Mouse (Mus musculus) hindbrain, postnatal 0 days (tissue): ENCODE results near the gene Slc6a2. TPM values are rescaled to one million over a fixed set of nuclear protein-coding genes. Genes with fewer than 3 reads are reported as not detected.

Experiments used
- ATAC-seq: fragments of 200-750 bp; cut with Nextera tagmentation; 2 replicates; pipeline ENCODE4 v1.8.0; 2017; ENCODE audit warnings: mild to moderate bottlenecking, moderate TSS enrichment, moderate library complexity
- DNase-seq: peaks from one replicate; pipeline ENCODE4 v3.0.0-alpha.2; 2015; ENCODE audit warnings: low spot score
- H3K27ac ChIP-seq: fragments of 300-500 bp; sonication (generic); 2 replicates; pipeline ENCODE4 v1.5.1; 2014; ENCODE audit warnings: mild to moderate bottlenecking
- H3K27me3 ChIP-seq: fragments of 300-500 bp; sonication (generic); 2 replicates; pipeline ENCODE4 v1.6.1; 2014; ENCODE audit warnings: low read length, mixed read lengths; ENCODE audit not compliant: insufficient read depth
- H3K36me3 ChIP-seq: fragments of 300-500 bp; sonication (generic); 2 replicates; pipeline ENCODE4 v1.6.1; 2014; ENCODE audit warnings: low read length, mixed read lengths; ENCODE audit not compliant: insufficient read depth
- H3K4me1 ChIP-seq: fragments of 300-500 bp; sonication (generic); 2 replicates; pipeline ENCODE4 v1.6.1; 2014; ENCODE audit warnings: antibody characterized with exemption, low read length, mixed read lengths; ENCODE audit not compliant: insufficient read depth
- H3K4me2 ChIP-seq: fragments of 300-500 bp; sonication (generic); 2 replicates; pipeline ENCODE4 v1.6.1; 2014; ENCODE audit warnings: low read depth, mild to moderate bottlenecking, low read length, moderate library complexity, mixed read lengths
- H3K4me3 ChIP-seq: fragments of 300-500 bp; sonication (generic); 2 replicates; pipeline ENCODE4 v1.5.1; 2014; ENCODE audit warnings: low read length
- H3K9ac ChIP-seq: fragments of 300-500 bp; sonication (generic); replicated peaks from 2 replicates; pipeline ENCODE4 v1.6.1; 2014; ENCODE audit warnings: mild to moderate bottlenecking, low read length, moderate library complexity, mixed read lengths
- H3K9me3 ChIP-seq: fragments of 300-500 bp; sonication (generic); 2 replicates; pipeline ENCODE4 v1.6.1; 2016; ENCODE audit warnings: low read length, mixed read lengths
- CTCF ChIP-seq: IDR thresholded peaks from 2 replicates; pipeline ENCODE4 v1.5.1; 2016; ENCODE audit warnings: antibody characterized with exemption, control low read depth, low read depth
- WGBS: fragments of 180-500 bp; shearing (Covaris S2); extraction: QIAGEN DNeasy Blood & Tissue Kit; methylation state at CpG from one replicate; pipeline ENCODE4 v1.1.7; 2014; 5-methylcytosine and 5-hydroxymethylcytosine counted together
- polyA plus RNA-seq: library from polyadenylated mRNA; unstranded; fragments of >200 nt; fragmentation: Nextera tagmentation; extraction: Ambion mirVana; gene quantifications from 2 replicates; pipeline ENCODE4 v1.2.1, GENCODE M21; 2015
- total RNA-seq: library from RNA; depleted of rRNA; stranded (reverse); fragments of >200 nt; gene quantifications from 2 replicates; pipeline ENCODE4 v1.2.3, GENCODE M21; 2014

The Slc6a2 gene
- total and polyA plus RNA-seq, 2 experiments from 2014 or later = 6.6 to 10.6 TPM

DNA sequence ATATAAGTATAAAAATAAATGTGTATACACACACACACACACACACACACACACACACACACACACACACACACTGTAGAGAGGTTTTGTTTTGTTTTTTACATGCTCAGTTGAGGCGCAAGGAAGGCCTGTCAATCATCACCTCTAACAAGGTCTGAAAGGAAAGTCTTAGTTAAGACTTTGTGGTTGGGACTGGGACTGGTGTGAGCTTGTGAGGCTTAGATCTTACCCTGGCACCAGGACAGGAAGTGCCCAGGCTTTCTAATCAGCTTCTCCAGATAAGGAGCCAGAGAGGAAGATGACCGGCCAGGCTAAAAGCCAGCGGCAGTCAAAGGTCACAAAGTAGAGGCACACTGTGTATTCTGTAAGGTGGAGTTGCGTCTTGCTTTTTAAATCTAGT is 54.4 kb downstream of the Slc6a2 start:
- no peaks in the 10 kb centered on the region for H3K4me1 ChIP-seq
- H3K4me2 ChIP-seq = no peak overlapping the region
- TF ChIP-seq CTCF = no peak
- no peak overlapping the region for H3K9ac ChIP-seq
- no peak overlapping the region for H3K27ac ChIP-seq
- WGBS = 87% methylated on average over 4 of the region's 4 CpGs
- no peaks in the 10 kb centered on the region for H3K9me3 ChIP-seq
- no peaks in the 10 kb centered on the region for H3K27me3 ChIP-seq
- DNase-seq (no peak), ATAC-seq (no peak)
- H3K36me3 ChIP-seq = no peaks in the 10 kb centered on the region
- H3K4me3 ChIP-seq = no peak overlapping the region

DNA sequence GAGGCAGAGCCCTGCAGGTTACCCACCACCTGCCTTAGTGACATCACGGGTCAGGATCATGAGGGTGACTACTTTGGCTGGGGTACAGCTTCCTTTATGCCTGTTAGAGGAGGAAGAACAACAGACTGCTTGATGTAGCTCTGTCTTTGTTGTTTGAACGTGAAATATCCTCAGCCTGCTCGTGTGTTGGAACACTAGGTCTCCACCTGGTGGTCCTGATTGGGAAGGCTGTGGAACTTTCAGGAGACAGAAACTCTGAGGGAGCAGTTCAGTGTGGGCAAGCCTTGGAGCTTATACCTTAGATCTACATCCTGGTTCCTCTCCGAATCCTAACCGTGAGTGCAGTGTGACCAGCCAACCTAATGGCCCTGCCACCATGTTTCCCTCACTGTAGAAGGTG is 61.9 kb downstream of the Slc6a2 start:
- H3K27me3 ChIP-seq = no peaks in the 10 kb centered on the region
- no peak overlapping the region for H3K4me3 ChIP-seq
- H3K36me3 ChIP-seq = no peaks in the 10 kb centered on the region
- no peak overlapping the region for H3K27ac ChIP-seq
- peak; percentile 52 for TF ChIP-seq CTCF
- no peaks in the 10 kb centered on the region for H3K4me1 ChIP-seq
- H3K4me2 ChIP-seq = no peak overlapping the region
- no peak for DNase-seq
- WGBS = 62% methylated on average over 5 of the region's 5 CpGs
- no peaks in the 10 kb centered on the region for H3K9me3 ChIP-seq
- no peak overlapping the region for H3K9ac ChIP-seq
- ATAC-seq = no peak

DNA sequence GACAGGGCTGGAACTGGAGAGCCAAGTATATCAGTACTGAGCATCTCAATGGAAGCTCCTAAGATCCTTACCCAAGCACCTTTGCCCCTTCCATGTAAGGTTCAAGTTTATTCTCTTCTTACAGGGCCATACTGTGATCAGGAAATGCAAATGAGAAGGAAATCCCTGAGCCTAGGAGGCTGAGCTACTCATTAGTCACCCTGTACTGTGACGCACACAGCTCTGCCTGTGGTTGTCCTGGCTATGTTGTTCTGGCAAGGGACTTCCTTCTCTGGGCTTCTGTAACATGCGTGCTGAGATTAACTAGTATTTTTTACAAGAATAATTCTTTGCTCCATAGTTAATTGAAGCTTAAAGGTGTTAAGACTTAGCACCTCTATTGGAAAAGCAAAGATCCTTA is 70.8 kb downstream of the Slc6a2 start:
- no peak overlapping the region for H3K27ac ChIP-seq
- no peak overlapping the region for H3K9ac ChIP-seq
- no peak for DNase-seq
- no peaks in the 10 kb centered on the region for H3K9me3 ChIP-seq
- H3K36me3 ChIP-seq = no peaks in the 10 kb centered on the region
- H3K4me1 ChIP-seq = no peaks in the 10 kb centered on the region
- H3K27me3 ChIP-seq = no peaks in the 10 kb centered on the region
- 64% methylated on average over 2 of the region's 2 CpGs for WGBS
- no peak overlapping the region for H3K4me3 ChIP-seq
- H3K4me2 ChIP-seq = no peak overlapping the region
- TF ChIP-seq CTCF = no peak
- no peak for ATAC-seq

DNA sequence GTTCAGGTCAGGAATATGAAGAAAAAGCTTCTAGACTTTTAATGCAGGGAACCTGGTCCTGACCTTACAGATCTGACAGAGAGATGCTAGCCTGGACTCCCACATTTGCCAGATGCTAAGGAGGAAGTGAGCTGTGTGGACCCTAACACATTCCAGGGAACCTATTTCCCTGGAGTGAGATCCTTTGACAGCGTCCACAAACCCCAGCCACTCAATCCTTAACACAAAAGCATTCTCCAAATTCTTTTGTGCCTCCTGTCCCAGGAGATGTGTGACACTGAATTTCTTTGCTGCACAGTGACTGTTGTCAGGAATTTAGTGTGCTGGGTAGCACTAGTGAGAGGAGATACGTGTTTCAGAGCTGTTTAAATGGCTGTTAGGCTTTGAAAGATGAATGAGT is 79.0 kb downstream of the Slc6a2 start:
- H3K27me3 ChIP-seq = no peaks in the 10 kb centered on the region
- no peak for DNase-seq
- no peak overlapping the region for H3K4me3 ChIP-seq
- H3K27ac ChIP-seq = no peak overlapping the region
- no peak overlapping the region for H3K9ac ChIP-seq
- no peaks in the 10 kb centered on the region for H3K4me1 ChIP-seq
- 5% methylated on average over 2 of the region's 2 CpGs for WGBS
- H3K9me3 ChIP-seq = no peaks in the 10 kb centered on the region
- no peak overlapping the region for H3K4me2 ChIP-seq
- H3K36me3 ChIP-seq = no peaks in the 10 kb centered on the region
- TF ChIP-seq CTCF = no peak
- ATAC-seq = no peak

DNA sequence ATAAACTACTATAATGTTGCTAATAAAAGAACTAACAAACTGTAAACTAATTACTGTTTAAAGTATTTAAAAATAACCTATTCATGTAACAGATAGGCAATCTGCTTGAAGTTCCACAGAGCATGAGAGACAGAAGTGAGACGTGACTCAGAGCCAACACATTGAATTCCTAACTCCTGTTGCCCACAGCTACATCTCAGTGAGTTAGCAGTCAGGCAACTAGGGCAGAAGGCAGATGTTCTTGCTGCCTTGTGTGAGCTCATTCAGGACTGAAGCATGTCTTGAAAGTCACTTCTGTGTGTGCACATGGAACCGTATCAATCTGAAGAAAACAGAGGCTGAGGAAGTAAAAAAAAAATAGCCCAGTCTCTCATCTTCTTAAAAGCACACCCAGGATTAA is 80.4 kb downstream of the Slc6a2 start:
- Histone ChIP-seq H3K27me3 (no peaks in the 10 kb centered on the region), H3K27ac (no peak overlapping the region), H3K9me3 (no peaks in the 10 kb centered on the region), H3K9ac (no peak overlapping the region), H3K4me2 (no peak overlapping the region), H3K36me3 (no peaks in the 10 kb centered on the region), H3K4me1 (no peaks in the 10 kb centered on the region), H3K4me3 (no peak overlapping the region)
- ATAC-seq (no peak), DNase-seq (no peak)
- TF ChIP-seq CTCF = no peak
- WGBS = 68% methylated on average over 2 of the region's 2 CpGs

DNA sequence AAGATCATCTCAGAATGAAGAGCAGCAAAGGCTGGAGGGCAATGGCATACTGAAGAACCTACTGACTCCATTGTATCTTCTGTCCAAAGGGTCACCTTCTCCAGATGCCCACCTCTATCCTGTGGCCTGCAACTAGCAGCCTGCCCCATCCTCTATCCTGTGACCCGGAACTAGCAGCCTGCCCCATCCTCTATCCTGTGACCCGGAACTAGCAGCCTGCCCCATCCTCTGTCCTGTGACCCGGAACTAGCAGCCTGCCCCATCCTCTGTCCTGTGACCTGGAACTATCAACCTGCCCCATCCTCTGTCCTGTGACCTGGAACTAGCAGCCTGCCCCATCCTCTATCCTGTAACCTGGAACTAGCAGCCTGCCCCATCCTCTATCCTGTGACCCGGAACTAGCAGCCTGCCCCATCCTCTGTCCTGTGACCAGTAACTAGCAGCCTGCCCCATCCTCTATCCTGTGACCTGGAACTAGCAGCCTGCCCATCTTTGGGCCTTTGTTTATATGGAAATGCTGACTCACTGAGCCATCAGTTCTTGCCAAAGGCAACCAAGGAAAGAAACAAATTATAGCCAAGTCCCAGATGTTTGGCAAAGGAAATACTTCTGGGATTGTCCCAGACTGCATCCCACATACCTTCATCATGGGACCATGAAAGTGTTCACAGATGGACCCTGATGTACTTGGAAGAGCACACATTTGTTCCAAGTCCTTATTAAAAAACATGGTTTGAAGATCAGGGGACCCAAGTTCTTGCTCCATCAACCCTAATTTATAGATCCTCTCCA is 81.1 kb downstream of the Slc6a2 start:
- H3K36me3 ChIP-seq = no peaks in the 10 kb centered on the region
- no peaks in the 10 kb centered on the region for H3K9me3 ChIP-seq
- DNase-seq (no peak), ATAC-seq (no peak)
- H3K27ac ChIP-seq = no peak overlapping the region
- no peak overlapping the region for H3K4me2 ChIP-seq
- TF ChIP-seq CTCF = no peak
- no peak overlapping the region for H3K9ac ChIP-seq
- no peaks in the 10 kb centered on the region for H3K27me3 ChIP-seq
- H3K4me3 ChIP-seq = no peak overlapping the region
- no peaks in the 10 kb centered on the region for H3K4me1 ChIP-seq
- 85% methylated on average over 4 of the region's 4 CpGs for WGBS

DNA sequence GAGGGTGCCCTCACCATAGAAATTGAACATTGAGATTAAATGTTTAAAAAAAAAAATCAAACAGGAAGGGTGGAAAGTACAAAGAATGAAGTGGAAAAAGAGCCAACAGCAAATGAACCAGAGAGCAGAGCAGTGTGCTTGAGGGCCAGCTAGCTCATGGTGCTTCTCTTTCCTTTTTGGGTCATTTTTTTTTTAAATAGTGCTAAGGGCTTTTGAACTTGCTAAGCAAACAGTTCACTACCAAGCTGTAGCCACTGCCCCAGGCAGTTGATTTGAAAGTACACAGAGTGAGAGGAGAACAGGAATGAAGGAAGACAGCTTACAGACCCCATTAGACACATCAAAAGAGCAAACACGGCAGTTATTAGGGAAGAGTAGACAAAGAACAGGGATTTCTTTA is 83.2 kb downstream of the Slc6a2 start:
- Histone ChIP-seq H3K27ac (no peak overlapping the region), H3K9me3 (no peaks in the 10 kb centered on the region), H3K4me1 (no peaks in the 10 kb centered on the region), H3K4me3 (no peak overlapping the region), H3K4me2 (no peak overlapping the region), H3K36me3 (no peaks in the 10 kb centered on the region), H3K27me3 (no peaks in the 10 kb centered on the region), H3K9ac (no peak overlapping the region)
- TF ChIP-seq CTCF = no peak
- WGBS = 52% methylated on average over 1 of the region's 1 CpGs
- no peak for ATAC-seq
- DNase-seq = no peak
